Mouse (Mus musculus): ENCODE data around the gene B3gnt5. TPM values are rescaled to one million over a fixed set of nuclear protein-coding genes. Genes with fewer than 3 reads are reported as not detected.

The B3gnt5 gene
- polyA plus RNA-seq (2015; fragmentation: Nextera tagmentation; extraction: Ambion mirVana): 4.5 and 4.7 TPM in 2 replicates

GRCm38 (mm10) chr16:19760074-19760473 lies at the start of gene B3gnt5:
TSS of gene B3gnt5 (plus strand) at chr16:19760208.

Other genes with a start within 250 kb of the B3gnt5 start
- gene Olfr167, start 237.9 kb upstream of the B3gnt5 start, polyA plus RNA-seq (2015; fragmentation: Nextera tagmentation; extraction: Ambion mirVana): not detected in 2 replicates
- gene Olfr168, start 224.7 kb upstream of the B3gnt5 start, polyA plus RNA-seq (2015; fragmentation: Nextera tagmentation; extraction: Ambion mirVana): not detected in 2 replicates
- gene Olfr169, start 188.4 kb upstream of the B3gnt5 start, polyA plus RNA-seq (2015; fragmentation: Nextera tagmentation; extraction: Ambion mirVana): not detected in 2 replicates
- not detected in 2 replicates for gene Olfr170, start 148.3 kb upstream of the B3gnt5 start, polyA plus RNA-seq (2015; fragmentation: Nextera tagmentation; extraction: Ambion mirVana)
- gene Olfr171, start 130.3 kb upstream of the B3gnt5 start, polyA plus RNA-seq (2015; fragmentation: Nextera tagmentation; extraction: Ambion mirVana): not detected in 2 replicates
- 0.05 TPM in 1 of 2 replicates, not detected in the other for gene Lamp3, start 53.8 kb upstream of the B3gnt5 start, polyA plus RNA-seq (2015; fragmentation: Nextera tagmentation; extraction: Ambion mirVana)
- gene Klhl6, start 222.8 kb downstream of the B3gnt5 start, polyA plus RNA-seq (2015; fragmentation: Nextera tagmentation; extraction: Ambion mirVana): 6.5 and 7.8 TPM in 2 replicates